Mouse (Mus musculus) embryonic facial prominence, embryonic 15.5 days (tissue): ENCODE data around the gene Tedc1. TPM values are rescaled to one million over a fixed set of nuclear protein-coding genes. Genes with fewer than 3 reads are reported as not detected.

Experiments used
- ATAC-seq: fragments of 200-750 bp; cut with Nextera tagmentation; 2 replicates; pipeline ENCODE4 v1.8.0; 2017; ENCODE audit warnings: low read depth, moderate TSS enrichment; ENCODE audit not compliant: insufficient number of reproducible peaks, low FRiP score, low TSS enrichment
- H3K27ac ChIP-seq: fragments of 300-500 bp; sonication (generic); replicated peaks from 2 replicates; pipeline ENCODE4 v1.5.1; 2015; ENCODE audit warnings: mild to moderate bottlenecking, inconsistent platforms
- H3K27me3 ChIP-seq: fragments of 300-500 bp; sonication (generic); 2 replicates; pipeline ENCODE4 v1.6.1; 2015; ENCODE audit warnings: inconsistent platforms
- H3K36me3 ChIP-seq: fragments of 300-500 bp; sonication (generic); 2 replicates; pipeline ENCODE4 v1.6.1; 2015; ENCODE audit warnings: mild to moderate bottlenecking, inconsistent platforms
- H3K4me1 ChIP-seq: fragments of 300-500 bp; sonication (generic); 2 replicates; pipeline ENCODE4 v1.6.1; 2015; ENCODE audit warnings: inconsistent platforms
- H3K4me2 ChIP-seq: fragments of 300-500 bp; sonication (generic); replicated peaks from 2 replicates; pipeline ENCODE4 v1.6.1; 2015; ENCODE audit warnings: mild to moderate bottlenecking, inconsistent platforms
- H3K4me3 ChIP-seq: fragments of 300-500 bp; sonication (generic); replicated peaks from 2 replicates; pipeline ENCODE4 v1.5.1; 2015; ENCODE audit warnings: mild to moderate bottlenecking, inconsistent platforms
- H3K9ac ChIP-seq: fragments of 300-500 bp; sonication (generic); 2 replicates; pipeline ENCODE4 v1.6.1; 2015; ENCODE audit warnings: inconsistent platforms
- H3K9me3 ChIP-seq: fragments of 300-500 bp; sonication (generic); replicated peaks from 2 replicates; pipeline ENCODE4 v1.6.1; 2016; ENCODE audit warnings: inconsistent platforms
- WGBS: fragments of 180-500 bp; shearing (Covaris S2); methylation state at CpG from one replicate; pipeline ENCODE4 v1.1.7; 2015; 5-methylcytosine and 5-hydroxymethylcytosine counted together
- polyA plus RNA-seq: library from polyadenylated mRNA; unstranded; fragments of >200 nt; fragmentation: Nextera tagmentation; extraction: Ambion mirVana; gene quantifications from 2 replicates; pipeline ENCODE4 v1.2.1, GENCODE M21; 2015

The Tedc1 gene
- polyA plus RNA-seq, 1 experiment from 2014 or later: 36.8 TPM

GRCm38 (mm10) chr12:113210586-113211378 lies 54.6 kb downstream of the Tedc1 start:
- H3K9ac ChIP-seq: no peak overlapping the region
- H3K36me3 ChIP-seq: no peaks in the 10 kb centered on the region
- no peak overlapping the region for H3K4me2 ChIP-seq
- no peak overlapping the region for H3K27ac ChIP-seq
- no peaks in the 10 kb centered on the region for H3K4me1 ChIP-seq
- ATAC-seq: no peak
- H3K4me3 ChIP-seq: no peak overlapping the region
- no peaks in the 10 kb centered on the region for H3K9me3 ChIP-seq
- no peaks in the 10 kb centered on the region for H3K27me3 ChIP-seq
- 87% methylated on average over 17 of the region's 17 CpGs for WGBS

- ATAC-seq: no peak
- Histone ChIP-seq H3K27ac (no peak overlapping the region), H3K4me2 (no peak overlapping the region), H3K9me3 (no peaks in the 10 kb centered on the region), H3K4me1 (no peaks in the 10 kb centered on the region), H3K36me3 (no peaks in the 10 kb centered on the region), H3K4me3 (no peak overlapping the region), H3K9ac (no peak overlapping the region), H3K27me3 (no peaks in the 10 kb centered on the region)
- WGBS: 79% methylated on average over 5 of the region's 5 CpGs
Measured at GRCm38 (mm10) chr12:113211772-113212171, 55.6 kb downstream of the Tedc1 start.

- Histone ChIP-seq H3K4me1 (no peaks in the 10 kb centered on the region), H3K27me3 (no peaks in the 10 kb centered on the region)
- WGBS: 85% methylated on average over 10 of the region's 10 CpGs
Measured at GRCm38 (mm10) chr12:113212326-113212924, 56.2 kb downstream of the Tedc1 start.

GRCm38 (mm10) chr12:113213226-113213625 lies 57.0 kb downstream of the Tedc1 start:
- WGBS: 74% methylated on average over 2 of the region's 2 CpGs
- no peaks in the 10 kb centered on the region for H3K9me3 ChIP-seq
- ATAC-seq: no peak
- H3K9ac ChIP-seq: no peak overlapping the region
- H3K27ac ChIP-seq: no peak overlapping the region
- no peaks in the 10 kb centered on the region for H3K27me3 ChIP-seq
- no peaks in the 10 kb centered on the region for H3K36me3 ChIP-seq
- H3K4me3 ChIP-seq: no peak overlapping the region
- H3K4me1 ChIP-seq: no peaks in the 10 kb centered on the region
- H3K4me2 ChIP-seq: no peak overlapping the region

More at GRCm38 (mm10) chr12:113212326-113212924, 56.2 kb downstream of the Tedc1 start:
- Histone ChIP-seq H3K27ac (no peak overlapping the region), H3K9me3 (no peaks in the 10 kb centered on the region), H3K36me3 (no peaks in the 10 kb centered on the region), H3K4me3 (no peak overlapping the region), H3K9ac (no peak overlapping the region), H3K4me2 (no peak overlapping the region)
- no peak for ATAC-seq

GRCm38 (mm10) chr12:113214072-113214808 lies 58.0 kb downstream of the Tedc1 start:
- 83% methylated on average over 25 of the region's 25 CpGs for WGBS

GRCm38 (mm10) chr12:113214972-113215666 lies 58.9 kb downstream of the Tedc1 start:
- H3K27ac ChIP-seq: no peak overlapping the region
- ATAC-seq: no peak
- H3K4me3 ChIP-seq: no peak overlapping the region
- WGBS: 83% methylated on average over 16 of the region's 16 CpGs
- no peaks in the 10 kb centered on the region for H3K4me1 ChIP-seq
- no peak overlapping the region for H3K9ac ChIP-seq
- H3K9me3 ChIP-seq: no peaks in the 10 kb centered on the region
- H3K36me3 ChIP-seq: no peaks in the 10 kb centered on the region
- H3K27me3 ChIP-seq: no peaks in the 10 kb centered on the region
- H3K4me2 ChIP-seq: no peak overlapping the region

More at GRCm38 (mm10) chr12:113214072-113214808, 58.0 kb downstream of the Tedc1 start:
- H3K9ac ChIP-seq: no peak overlapping the region
- no peak overlapping the region for H3K27ac ChIP-seq
- H3K4me3 ChIP-seq: no peak overlapping the region
- ATAC-seq: no peak
- no peak overlapping the region for H3K4me2 ChIP-seq
- H3K27me3 ChIP-seq: no peaks in the 10 kb centered on the region
- H3K36me3 ChIP-seq: no peaks in the 10 kb centered on the region
- no peaks in the 10 kb centered on the region for H3K4me1 ChIP-seq
- no peaks in the 10 kb centered on the region for H3K9me3 ChIP-seq

Other genes starting within 250 kb of the Tedc1 start
- 13.0 and 14.3 TPM in 2 replicates for gene Jag2, start 226.6 kb upstream of the Tedc1 start, polyA plus RNA-seq
- 93.4 and 94.7 TPM in 2 replicates for gene Nudt14, start 214.3 kb upstream of the Tedc1 start, polyA plus RNA-seq
- 28.9 and 31.5 TPM in 2 replicates for gene Btbd6, start 179.9 kb upstream of the Tedc1 start, polyA plus RNA-seq
- gene Brf1, start 155.7 kb upstream of the Tedc1 start, polyA plus RNA-seq: 62.4 and 70.9 TPM in 2 replicates
- 17.4 and 19.9 TPM in 2 replicates for gene Pacs2, start 141.9 kb upstream of the Tedc1 start, polyA plus RNA-seq
- gene Tex22, start 81.9 kb upstream of the Tedc1 start, polyA plus RNA-seq: 0.20 TPM in 1 of 2 replicates, not detected in the other
- 14.7 and 15.6 TPM in 2 replicates for gene Mta1, start 58.1 kb upstream of the Tedc1 start, polyA plus RNA-seq
- 150 and 162 TPM in 2 replicates for gene Crip2, start 16.2 kb upstream of the Tedc1 start, polyA plus RNA-seq
- 436 and 462 TPM in 2 replicates for gene Crip1, start 10.1 kb upstream of the Tedc1 start, polyA plus RNA-seq
- 17.0 and 17.5 TPM in 2 replicates for gene Tmem121, start 29.5 kb downstream of the Tedc1 start, polyA plus RNA-seq